Mouse (Mus musculus): ENCODE results near the gene Srp54a.
A peak's percentile ranks its signal among the peaks of the same experiment; 100 is the strongest.
"Not testable (repeated sequence)": the region's sequence is repeated elsewhere in the genome, so short reads cannot be mapped to it uniquely, and the experiment has no call there.

The Srp54a gene

DNA sequence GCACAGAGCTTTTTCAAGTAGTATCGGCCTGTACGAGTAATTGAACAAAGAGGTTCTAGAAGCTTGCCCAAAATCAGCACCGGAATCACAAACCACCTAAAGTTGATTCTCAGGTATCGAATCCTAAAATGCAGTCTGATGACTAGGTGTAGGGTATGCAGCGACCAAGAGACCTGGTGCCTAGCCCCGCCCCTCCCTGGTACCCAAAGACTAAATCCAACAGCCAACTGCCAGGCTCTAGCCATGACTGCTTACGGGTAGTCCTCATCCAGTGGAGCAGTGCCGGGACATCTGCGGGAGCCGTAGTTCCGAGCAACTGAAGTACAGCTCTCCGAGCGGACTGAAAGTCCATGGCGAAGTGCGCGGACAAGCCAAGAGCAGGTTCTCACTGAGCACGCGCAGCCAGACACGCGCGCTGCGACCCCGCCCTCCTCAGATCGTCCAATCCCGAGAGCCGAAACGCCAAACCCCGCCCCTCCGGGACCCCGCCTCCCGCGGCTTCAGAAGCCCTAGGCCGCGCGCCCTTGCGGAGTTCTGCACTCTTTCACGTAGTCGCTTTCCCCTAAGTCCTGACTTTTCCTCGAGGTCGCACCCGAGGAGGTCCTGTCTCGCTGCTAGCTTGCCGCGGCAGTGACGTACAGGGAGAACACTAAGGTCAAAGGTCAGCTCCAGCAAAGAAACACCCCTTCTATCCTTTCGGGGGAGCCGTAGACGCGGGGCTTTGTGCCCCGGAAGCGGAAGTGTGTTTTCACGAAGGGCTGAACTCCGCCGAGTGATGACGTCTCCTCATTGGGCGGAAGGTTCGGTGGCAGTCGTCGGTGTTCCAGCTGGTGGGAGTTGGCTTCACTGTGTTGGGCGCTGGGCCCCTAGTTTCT lies at the start of gene Srp54a, which contains the start of gene 2700097O09Rik:
Gene Srp54a (plus strand): TSS at position 537 of the 875 bp plus-strand sequence.
Gene 2700097O09Rik (minus strand): TSS at position 385 of the 875 bp plus-strand sequence.
- peak; percentile 79 for DNase-seq (ENCODE audit: low read depth, low spot score)

DNA sequence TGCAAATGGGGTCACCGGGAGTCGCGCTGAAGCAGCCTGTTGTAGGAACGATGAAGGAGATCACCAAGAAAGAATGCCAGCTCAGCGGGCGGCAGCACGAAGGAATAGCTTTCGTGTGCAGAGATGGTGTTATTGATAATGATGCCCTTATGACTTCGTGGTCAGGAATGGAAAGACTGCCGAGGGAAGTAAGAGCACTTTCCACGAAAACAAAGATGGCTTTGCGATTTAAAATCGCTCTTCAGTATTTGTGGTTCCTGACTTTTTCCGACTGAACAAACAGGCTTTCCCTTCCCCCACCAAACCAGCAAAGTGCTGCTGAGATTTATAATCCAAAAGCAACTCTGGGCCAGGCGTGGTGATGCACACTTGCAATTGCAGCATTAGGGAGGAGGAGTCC lies 39.1 kb upstream of the Srp54a start:
- no peak for DNase-seq (ENCODE audit: low read depth, low spot score)

DNA sequence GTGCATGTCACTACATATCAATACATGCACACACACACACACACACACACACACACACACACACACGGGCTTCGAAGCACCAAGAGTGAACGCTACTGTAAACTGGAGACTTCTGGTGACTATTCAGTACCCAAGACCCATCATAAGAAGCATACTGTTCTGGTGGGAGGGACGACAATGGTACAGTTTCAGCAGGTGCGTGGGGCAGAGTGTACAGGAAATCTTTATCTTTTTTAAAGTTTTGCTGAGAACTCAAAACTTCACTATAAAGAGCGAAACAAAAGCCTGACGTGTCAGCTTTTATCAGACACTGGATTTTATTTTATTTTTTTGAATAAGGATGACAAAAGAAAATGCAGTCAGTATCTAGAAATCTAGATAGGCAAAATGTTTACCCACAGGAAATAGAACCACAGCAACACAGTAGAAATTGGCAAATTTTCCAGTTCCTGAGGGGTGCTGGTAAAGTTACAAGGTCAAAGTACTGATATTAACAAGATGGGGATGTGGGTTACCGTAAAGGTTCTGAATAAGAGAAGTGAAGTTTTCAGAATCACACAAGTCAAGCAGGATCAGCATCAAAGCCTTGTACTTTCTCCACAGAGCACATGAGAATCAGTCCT lies 30.2 kb upstream of the Srp54a start:
- no peak for DNase-seq (ENCODE audit: low read depth, low spot score)

DNA sequence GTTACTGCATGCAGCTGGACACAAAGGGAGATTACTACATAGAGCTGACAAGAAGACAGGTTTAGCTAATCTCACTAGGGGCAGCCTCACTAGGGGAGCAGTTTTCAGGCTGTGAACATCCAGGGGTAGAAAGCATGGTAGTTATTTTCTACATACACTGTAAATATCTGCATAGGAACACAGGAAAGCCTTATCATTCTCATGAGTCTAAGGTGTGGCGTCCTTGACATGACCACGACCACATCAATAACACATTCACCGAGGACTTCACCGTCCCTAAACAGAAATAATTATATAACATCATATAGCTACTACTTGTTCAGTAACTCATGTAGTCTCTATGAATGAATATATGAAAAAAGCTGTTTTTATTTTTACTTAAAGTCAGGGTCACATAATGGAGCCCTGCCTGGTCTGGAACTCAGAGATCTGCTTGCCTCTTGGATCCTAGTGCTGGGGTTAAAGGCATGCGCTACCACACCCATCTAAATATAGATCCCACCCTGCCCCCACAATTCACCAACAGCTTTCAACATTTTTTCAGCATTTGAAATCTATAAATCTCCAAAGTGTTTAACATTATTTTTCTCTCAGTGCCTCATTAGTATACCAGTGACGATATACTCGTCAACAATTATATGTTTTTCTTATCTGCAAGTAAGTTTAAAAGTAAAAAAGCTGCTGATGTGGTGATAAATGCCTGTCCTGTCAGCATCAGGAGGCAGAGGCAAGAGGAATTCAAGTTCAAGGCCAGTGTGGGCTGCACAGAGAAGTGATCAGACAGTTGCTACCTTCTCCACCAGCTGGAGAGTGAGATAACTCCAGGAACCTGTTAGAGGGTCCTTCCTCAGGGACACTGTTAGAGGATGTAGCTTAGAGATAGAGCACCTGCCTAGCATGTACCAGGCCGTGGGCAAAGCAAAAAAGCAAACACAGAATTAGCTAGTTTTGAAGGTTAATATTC lies 28.6 kb upstream of the Srp54a start:
- no peak for DNase-seq (ENCODE audit: low read depth, low spot score)

DNA sequence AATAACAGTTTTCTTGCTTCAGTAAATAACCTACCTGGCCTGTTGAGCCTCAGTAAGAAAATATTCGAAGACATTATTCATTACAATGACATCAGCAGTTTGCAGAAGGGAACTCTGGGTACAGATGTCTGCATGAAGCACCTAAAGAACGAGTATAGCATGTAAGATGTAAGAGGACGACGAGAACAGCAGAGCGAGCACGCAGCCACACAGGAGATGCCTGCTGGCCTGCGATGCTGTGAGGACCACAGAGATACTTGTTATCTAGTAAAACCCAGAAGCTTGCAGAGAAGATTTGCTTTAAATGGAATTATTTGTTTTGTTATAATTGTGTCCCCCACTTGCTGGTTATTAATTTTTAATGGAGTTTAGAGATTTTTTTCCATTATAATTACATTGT lies 26.8 kb upstream of the Srp54a start:
- no peak for DNase-seq (ENCODE audit: low read depth, low spot score)

DNA sequence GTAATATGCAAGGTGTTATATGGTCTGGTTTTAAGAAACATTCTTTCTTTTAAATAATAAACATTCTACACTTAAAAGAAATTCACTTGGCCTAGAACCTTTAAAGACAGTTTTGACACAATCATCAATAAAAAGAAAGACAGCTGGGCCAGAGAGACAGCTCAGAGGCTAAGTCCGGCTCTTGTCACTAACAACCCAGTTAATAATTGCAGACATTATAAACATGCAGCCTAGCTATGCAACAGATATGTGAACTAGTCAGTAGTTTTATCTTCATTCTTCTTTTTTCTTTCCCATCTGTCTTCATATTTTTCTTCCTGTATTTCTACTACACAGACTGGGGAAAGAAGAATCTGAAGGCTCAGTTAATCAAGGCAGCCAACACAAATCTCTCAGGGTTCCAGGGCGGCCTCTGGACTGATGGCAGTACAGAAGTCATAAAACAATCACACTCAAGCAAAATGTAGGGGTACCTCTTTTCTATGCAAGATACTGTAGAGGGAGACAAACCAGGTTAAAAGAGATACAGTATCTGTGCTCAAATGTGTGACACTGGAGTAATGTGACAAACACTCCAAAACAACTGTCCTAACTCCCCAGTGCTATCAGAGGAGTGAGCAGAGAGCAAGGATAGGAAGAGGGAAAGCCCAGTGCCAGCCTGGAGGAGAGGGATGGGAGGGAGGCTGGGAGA lies 25.4 kb upstream of the Srp54a start:
- no peak for DNase-seq (ENCODE audit: low read depth, low spot score)

DNA sequence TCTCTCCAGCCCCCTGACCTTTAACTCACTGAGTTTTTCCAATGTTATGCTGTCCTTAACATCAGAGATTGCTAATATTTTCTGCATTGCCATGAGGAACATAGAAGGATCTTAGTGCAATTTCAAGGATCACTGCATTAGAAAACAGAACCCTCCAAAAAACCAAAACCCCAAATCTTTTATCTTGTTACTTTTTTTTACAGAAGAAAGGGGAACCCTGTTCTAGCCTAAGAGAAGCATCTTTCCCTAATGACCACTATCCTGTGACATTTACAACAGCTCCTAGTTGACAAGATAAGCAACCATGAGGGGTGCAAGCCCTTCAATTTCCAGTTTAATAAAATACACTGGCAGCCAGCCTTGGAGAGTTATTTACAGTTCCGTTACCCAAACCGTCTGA lies 23.4 kb upstream of the Srp54a start:
- no peak for DNase-seq (ENCODE audit: low read depth, low spot score)

DNA sequence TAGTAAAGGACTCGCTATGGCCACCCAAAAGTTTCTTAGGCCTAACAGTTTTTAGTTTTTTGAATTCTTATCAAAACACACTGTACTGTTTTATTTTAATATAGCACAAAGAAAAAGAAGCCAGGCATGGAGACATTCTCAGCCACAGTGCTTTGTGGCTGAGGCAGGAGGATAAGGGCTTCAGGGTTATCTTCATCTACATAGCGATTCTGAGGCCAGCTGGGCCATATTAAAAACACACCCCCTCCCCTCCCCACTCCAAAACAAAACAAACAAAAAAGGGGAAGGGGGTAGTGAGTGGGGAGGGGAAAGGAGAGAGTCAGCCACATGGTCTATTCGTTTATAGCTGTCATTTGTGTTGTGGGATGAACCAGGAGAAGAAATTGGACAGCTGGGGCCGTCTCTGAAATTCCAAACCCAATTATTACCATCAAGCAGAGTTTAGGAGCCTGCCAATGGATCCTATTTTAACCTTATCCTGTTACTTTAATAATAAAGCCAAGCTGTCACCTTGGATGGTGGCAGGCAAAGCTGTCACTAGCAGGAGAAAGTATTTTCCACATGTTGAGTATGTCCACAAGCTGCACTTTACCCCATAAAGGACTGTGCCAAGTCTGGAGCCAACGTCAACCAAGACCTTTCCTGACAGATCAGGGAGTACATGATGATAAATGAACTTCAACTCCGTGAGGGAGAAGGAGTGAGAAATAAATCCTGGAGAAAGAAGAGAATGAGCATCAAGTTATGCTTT lies 21.0 kb upstream of the Srp54a start:
- no peak for DNase-seq (ENCODE audit: low read depth, low spot score)

DNA sequence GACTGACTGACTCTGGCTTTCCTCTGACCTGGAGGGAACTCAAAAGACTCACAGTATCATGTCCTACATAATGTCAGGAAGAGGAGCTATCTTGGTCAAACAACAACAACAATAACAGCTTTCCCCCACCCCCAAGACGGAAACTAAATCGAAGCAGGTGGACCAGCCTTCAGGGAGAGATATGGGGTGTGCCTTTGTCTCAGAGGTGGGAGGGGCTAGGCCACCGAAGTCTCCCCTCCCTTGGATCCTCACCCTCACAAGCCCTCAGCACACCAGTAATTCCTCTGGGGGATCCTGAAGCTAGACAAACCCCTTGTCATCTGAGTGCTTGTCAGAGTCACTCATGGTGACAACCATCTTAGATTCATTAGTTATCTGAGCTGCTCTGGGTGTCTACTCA lies 20.2 kb upstream of the Srp54a start:
- DNase-seq (ENCODE audit: low read depth, low spot score) = no peak

DNA sequence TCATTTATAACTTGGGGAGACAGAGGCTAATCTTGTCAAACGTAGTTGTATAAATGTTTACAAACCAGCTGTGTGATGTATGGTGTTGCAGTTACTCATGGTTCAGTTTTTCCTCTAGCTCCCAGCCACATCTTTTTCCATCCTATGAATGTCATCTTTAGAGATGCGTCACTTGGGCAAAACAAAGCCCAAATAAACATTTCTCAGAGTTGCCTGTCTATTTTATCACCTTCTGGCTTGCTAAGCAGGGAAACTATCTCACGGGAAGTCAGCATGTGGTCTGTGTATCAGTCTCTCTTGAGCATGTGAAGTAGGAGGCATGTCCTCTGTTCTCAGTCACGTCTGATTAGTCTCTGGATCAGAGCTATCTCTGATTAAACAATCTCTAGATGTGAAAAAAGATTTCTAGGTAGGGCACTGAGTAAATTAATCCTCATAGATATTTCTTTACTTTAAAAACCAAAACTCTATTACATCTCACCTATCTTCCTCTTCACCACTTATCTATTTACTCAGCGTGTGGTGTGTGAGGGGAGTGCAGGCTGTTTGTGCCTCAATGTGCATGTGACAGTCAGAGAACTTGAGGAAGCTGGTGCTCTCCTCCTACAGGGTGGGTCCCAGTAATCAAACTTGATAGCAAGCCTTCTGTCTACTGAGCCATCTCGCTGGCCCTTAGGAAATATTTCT lies 19.7 kb upstream of the Srp54a start:
- no peak for DNase-seq (ENCODE audit: low read depth, low spot score)

DNA sequence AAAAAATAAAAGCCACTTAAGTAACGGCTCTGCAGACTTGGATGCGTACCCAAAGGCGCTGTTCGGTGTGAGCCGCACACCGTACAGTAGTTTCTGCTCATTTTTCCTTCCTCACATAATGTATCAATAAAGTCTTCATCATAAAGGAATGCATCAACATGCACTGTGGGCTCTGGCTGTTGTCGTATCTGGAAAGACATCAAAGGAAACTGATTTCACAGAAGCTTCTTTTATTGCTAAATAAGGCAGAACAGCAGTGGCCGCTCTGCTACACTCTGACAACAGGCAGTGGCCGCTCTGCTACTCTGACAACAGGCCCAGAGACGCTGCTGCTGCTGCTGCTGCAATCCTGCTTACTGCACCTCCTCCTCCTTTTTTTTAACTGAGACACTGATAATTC lies 19.1 kb upstream of the Srp54a start:
- no peak for DNase-seq (ENCODE audit: low read depth, low spot score)

DNA sequence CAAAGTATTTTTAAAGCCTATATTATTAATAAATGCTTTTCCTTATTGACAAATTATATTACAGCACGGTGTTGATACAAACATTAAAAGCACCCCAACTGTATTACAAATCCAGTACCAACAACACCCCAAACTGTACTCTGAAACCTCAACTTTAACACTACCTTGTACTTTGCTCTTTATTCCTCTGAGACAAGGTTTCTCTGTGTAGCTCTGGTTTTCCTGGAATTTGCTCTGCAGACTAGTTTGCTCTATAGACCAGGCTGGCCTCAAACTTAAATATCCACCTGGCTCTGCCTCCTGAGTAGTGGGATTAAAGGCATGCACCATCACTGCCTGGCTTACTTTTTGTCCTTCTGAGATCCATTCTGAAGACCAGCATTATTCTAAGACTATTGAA lies 17.9 kb upstream of the Srp54a start:
- no peak for DNase-seq (ENCODE audit: low read depth, low spot score)

DNA sequence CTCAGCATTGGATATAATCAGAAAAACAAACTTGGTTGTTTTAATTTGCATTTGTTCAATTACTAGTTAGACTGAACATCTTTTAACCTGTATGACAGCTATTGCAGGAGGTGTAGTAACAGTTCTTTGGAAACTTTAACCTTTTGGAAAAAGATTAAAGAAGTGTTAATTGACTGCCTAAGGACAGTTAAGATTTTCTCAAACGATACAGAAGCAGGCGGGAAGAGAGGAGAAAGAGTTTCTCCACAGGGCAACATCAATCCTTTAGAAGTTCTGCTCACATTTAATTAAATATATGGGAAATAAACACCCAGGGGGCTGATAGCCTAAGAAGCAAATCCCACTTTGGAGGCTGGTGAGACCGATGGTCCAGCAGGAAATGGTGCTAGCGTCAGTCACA lies 7.6 kb upstream of the Srp54a start:
- no peak for DNase-seq (ENCODE audit: low read depth, low spot score)

DNA sequence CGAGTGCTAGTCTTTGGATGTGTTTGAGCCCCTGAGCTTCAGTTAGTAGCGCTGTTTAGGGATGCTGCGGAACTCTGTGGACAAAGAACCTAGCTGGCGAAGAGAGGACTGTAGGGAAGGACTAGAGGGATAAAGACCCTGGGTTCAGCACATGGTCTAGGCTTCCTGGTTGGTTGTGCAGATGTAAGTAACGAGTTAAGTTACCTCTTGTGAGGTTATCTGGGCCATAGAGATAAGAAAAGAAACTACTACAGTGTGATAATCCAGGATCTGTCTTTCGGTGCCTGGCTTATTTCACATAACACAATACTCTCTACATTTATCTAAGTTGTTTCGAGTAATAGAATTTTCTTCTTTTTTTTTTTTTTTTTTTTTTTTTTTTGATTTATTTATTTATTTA lies 6.4 kb upstream of the Srp54a start:
- DNase-seq (ENCODE audit: low read depth, low spot score) = no peak

DNA sequence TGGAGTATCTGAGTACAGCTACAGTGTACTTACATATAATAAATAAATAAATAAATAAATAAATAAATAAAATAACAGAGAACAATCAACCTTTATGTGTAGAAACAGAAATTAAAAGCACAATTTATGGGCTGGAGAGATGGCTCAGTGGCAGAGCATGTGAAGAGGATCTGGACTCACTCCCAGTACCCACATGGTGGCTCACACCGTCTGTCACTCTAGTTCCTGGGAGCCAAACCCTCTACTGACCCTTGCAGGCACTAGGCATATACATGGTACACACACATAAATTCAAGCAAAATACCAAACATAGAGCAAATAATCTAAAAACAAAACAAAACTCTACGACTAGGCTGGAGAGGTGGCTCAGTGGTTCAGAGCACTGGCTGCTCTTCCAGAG lies 4.8 kb upstream of the Srp54a start:
- DNase-seq (ENCODE audit: low read depth, low spot score) = no peak

DNA sequence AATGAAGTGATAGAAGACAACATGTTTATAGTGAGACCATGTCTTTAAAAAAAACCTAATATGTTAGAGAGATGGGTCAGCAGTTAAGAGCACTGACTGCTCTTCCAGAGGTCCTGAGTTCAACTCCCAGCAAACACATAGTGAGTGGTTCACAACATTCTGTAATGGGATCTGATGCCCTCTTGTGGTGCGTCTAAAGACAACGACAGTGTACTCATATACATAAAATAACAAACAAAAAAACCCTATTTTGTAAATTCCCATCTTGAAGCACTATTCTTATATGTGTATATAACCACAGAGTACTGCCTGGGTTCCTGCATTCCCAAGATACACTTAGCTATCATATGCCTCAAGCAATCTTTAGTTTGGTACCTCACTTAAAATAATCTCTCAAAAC lies 1.4 kb upstream of the Srp54a start:
- DNase-seq (ENCODE audit: low read depth, low spot score) = not testable (repeated sequence)

DNA sequence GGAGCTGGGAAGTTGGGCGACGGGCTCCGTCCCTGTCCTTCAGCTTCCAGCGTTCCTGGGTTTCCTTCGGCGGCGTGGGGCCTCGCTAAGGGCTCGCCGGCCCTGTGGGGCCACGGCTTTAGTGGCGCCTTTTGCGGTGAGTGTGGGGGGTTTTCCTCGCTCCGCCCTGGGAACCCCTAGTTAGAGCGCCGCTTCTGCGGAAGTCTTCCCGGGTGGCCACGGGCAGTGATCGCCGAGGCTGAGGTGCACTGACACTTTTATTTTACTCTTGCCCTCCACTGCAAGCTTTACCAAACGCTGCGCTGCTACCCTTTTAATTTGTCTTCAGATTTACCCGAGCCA lies 510 bp downstream of the Srp54a start:
- not testable (repeated sequence) for DNase-seq (ENCODE audit: low read depth, low spot score)

DNA sequence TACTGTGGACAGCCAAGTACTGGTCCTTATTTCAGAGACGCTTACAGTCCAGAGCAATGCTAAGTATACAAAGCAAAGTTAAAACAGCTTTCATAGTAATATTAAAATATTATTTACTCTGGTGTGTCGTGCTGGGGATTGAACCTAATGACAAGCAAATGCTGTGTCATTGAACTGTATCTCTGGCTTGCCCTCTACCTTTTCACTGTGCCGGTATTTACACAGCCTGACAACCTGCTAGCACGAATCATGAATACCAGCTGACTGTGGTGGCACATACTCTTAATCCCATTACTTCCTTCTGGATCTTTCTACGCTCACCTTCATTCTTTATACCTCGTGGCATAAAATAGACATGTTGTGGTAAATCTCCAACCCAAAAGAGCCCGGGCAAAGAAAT lies 12.1 kb downstream of the Srp54a start:
- not testable (repeated sequence) for DNase-seq (ENCODE audit: low read depth, low spot score)

DNA sequence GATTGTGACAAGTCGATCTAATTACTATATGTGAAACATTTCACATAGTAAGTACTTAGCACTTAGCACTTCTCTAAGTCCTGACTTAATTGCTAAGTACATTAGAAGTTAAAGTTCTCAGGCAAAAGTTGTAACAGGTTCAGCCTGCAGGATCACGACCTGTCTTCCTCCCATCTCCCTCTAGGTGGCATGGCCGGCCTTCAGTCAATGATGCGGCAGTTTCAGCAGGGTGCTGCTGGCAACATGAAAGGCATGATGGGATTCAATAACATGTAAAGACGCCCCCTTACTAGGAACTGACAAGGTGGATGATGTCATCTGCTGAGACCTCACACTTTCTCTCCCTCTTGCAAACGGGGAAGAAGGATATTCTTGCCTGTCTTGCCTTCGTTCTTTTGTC lies 32.6 kb downstream of the Srp54a start:
- DNase-seq (ENCODE audit: low read depth, low spot score) = not testable (repeated sequence)

DNA sequence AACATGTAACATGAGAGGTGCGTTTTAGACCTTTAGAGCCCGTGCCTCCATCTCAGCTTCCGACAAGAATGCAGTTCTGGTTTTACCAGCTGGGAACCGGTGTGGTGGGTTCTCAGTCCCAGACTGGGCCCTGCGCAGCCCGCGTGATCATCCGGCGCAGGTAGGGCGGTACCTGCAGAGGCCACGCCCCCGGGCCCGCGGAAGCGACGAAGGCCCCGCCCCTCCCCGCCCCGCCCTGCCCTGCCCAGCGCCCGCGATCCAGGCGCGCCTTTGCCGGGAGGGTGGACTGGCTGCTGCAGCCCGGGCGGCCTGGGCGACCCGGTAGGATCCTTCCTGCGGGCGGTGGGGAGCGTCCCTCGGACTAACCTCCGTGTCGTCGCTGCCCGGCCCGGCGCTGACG lies 44.2 kb downstream of the Srp54a start, which contains the start of gene Fam177a:
Gene Fam177a (plus strand): TSS at position 228 of the 400 bp plus-strand sequence.
- DNase-seq (ENCODE audit: low read depth, low spot score) = not testable (repeated sequence)
